Mouse (Mus musculus): ENCODE measurements around the gene Foxo6. TPM values are rescaled to one million over a fixed set of nuclear protein-coding genes. Genes with fewer than 3 reads are reported as not detected.

Foxo6 gene
- total RNA-seq, 2 experiments from 2014 or later: 11.3 to 17.1 TPM

GRCm38 (mm10) chr4:120221708-120222107, 65.4 kb downstream of the Foxo6 start:
- TF ChIP-seq CTCF (IDR thresholded peaks at IDR 0.05): no peak
- Histone ChIP-seq H3K27ac (no peak overlapping the region), H3K4me3 (no peak overlapping the region)
- intact Hi-C loops (cut with DNase I): no loop called here
- DNase-seq (ENCODE audit: extremely low spot score in 1 of 2, low spot score in 2 of 2): no peak

GRCm38 (mm10) chr4:120218878-120219277, 68.3 kb downstream of the Foxo6 start:
- intact Hi-C loops (cut with DNase I): no loop called here
- Histone ChIP-seq H3K27ac (no peak overlapping the region), H3K4me3 (no peak overlapping the region)
- DNase-seq (ENCODE audit: extremely low spot score in 1 of 2, low spot score in 2 of 2): no peak
- no peak for TF ChIP-seq CTCF (IDR thresholded peaks at IDR 0.05)

Other genes starting within 250 kb of the Foxo6 start
- not detected for gene AL607142.1, start 222.4 kb downstream of the Foxo6 start, total RNA-seq (2021)
- not detected for gene Edn2, start 126.1 kb downstream of the Foxo6 start, total RNA-seq (2021)
- gene Scmh1, start 117.9 kb upstream of the Foxo6 start, total RNA-seq (2021): 10 to 100 TPM; 82.9 to 91.5 TPM
- gene Slfnl1, start 244.9 kb upstream of the Foxo6 start, total RNA-seq (2021): under 1 TPM; 0.32 to 0.63 TPM